Mouse (Mus musculus) hindbrain, embryonic 15.5 days (tissue): ENCODE measurements around the gene Tcf20. TPM values are rescaled to one million over a fixed set of nuclear protein-coding genes. Genes with fewer than 3 reads are reported as not detected.
A peak's percentile ranks its signal among the peaks of the same experiment; 100 is the strongest.

Source experiments
- ATAC-seq: fragments of 200-750 bp; cut with Nextera tagmentation; 2 replicates; pipeline ENCODE4 v1.8.0; 2017; ENCODE audit warnings: low read depth, moderate number of reproducible peaks, moderate TSS enrichment; ENCODE audit not compliant: low FRiP score
- H3K27ac ChIP-seq: fragments of 300-500 bp; sonication (generic); replicated peaks from 2 replicates; pipeline ENCODE4 v1.5.1; 2015; ENCODE audit warnings: mild to moderate bottlenecking, inconsistent platforms
- H3K27me3 ChIP-seq: fragments of 300-500 bp; sonication (generic); 2 replicates; pipeline ENCODE4 v1.6.1; 2015; ENCODE audit warnings: control low read depth, inconsistent platforms
- H3K36me3 ChIP-seq: fragments of 300-500 bp; sonication (generic); 2 replicates; pipeline ENCODE4 v1.6.1; 2015; ENCODE audit warnings: control low read depth, inconsistent platforms
- H3K4me1 ChIP-seq: fragments of 300-500 bp; sonication (generic); replicated peaks from 2 replicates; pipeline ENCODE4 v1.6.1; 2015; ENCODE audit warnings: control low read depth, inconsistent platforms
- H3K4me2 ChIP-seq: fragments of 300-500 bp; sonication (generic); 2 replicates; pipeline ENCODE4 v1.6.1; 2015; ENCODE audit warnings: moderate library complexity, mild to moderate bottlenecking, inconsistent platforms
- H3K4me3 ChIP-seq: fragments of 300-500 bp; sonication (generic); 2 replicates; pipeline ENCODE4 v1.5.1; 2015; ENCODE audit warnings: mild to moderate bottlenecking, inconsistent platforms
- H3K9ac ChIP-seq: fragments of 300-500 bp; sonication (generic); 2 replicates; pipeline ENCODE4 v1.6.1; 2015; ENCODE audit warnings: inconsistent platforms
- H3K9me3 ChIP-seq: fragments of 300-500 bp; sonication (generic); 2 replicates; pipeline ENCODE4 v1.6.1; 2016; ENCODE audit warnings: control low read depth, inconsistent platforms
- WGBS: fragments of 180-500 bp; shearing (Covaris S2); methylation state at CpG from one replicate; pipeline ENCODE4 v1.1.7; 2015; 5-methylcytosine and 5-hydroxymethylcytosine counted together
- polyA plus RNA-seq: library from polyadenylated mRNA; unstranded; fragments of >200 nt; fragmentation: Nextera tagmentation; extraction: Ambion mirVana; gene quantifications from 2 replicates; pipeline ENCODE4 v1.2.1, GENCODE M21; 2015

Gene Tcf20
- polyA plus RNA-seq, 1 experiment from 2014 or later = 10.4 TPM

- ATAC-seq = no peak
- peaks cover 69% of the 10 kb centered on the region for H3K4me1 ChIP-seq
- H3K4me2 ChIP-seq = peak overlapping the region; percentile 54
- 0 out of 2 replicates have a peak overlapping the region, but pooled peaks have one; percentile 9 for H3K9ac ChIP-seq
- H3K27me3 ChIP-seq = peaks cover 13% of the 10 kb centered on the region
- H3K27ac ChIP-seq = peak overlapping the region; percentile 82
- WGBS = 48% methylated on average over 3 of the region's 3 CpGs
- no peaks in the 10 kb centered on the region for H3K9me3 ChIP-seq
- H3K36me3 ChIP-seq = no peaks in the 10 kb centered on the region
- H3K4me3 ChIP-seq = no peak overlapping the region
These were observed 69.7 kb downstream of the Tcf20 start for GRCm38 (mm10) chr15:82917965-82918364.

- H3K27me3 ChIP-seq = peaks cover 20% of the 10 kb centered on the region
- H3K4me2 ChIP-seq = peak overlapping the region; percentile 54
- peak overlapping the region; percentile 9; the same call in 1 of the 2 replicates for H3K9ac ChIP-seq
- H3K36me3 ChIP-seq = no peaks in the 10 kb centered on the region
- no peaks in the 10 kb centered on the region for H3K9me3 ChIP-seq
- peak overlapping the region; percentile 82 for H3K27ac ChIP-seq
- H3K4me3 ChIP-seq = peak overlapping the region; percentile 24
- peaks cover 68% of the 10 kb centered on the region for H3K4me1 ChIP-seq
- ATAC-seq = peak; percentile 27
- 12% methylated on average over 28 of the region's 28 CpGs for WGBS
These were observed 70.3 kb downstream of the Tcf20 start for GRCm38 (mm10) chr15:82917207-82917844.

- no peak overlapping the region for H3K9ac ChIP-seq
- no peaks in the 10 kb centered on the region for H3K36me3 ChIP-seq
- peaks cover 20% of the 10 kb centered on the region for H3K27me3 ChIP-seq
- H3K4me1 ChIP-seq = peaks cover 67% of the 10 kb centered on the region
- no peak overlapping the region for H3K27ac ChIP-seq
- no peak overlapping the region for H3K4me2 ChIP-seq
- H3K4me3 ChIP-seq = no peak overlapping the region
- 70% methylated on average over 3 of the region's 3 CpGs for WGBS
- no peaks in the 10 kb centered on the region for H3K9me3 ChIP-seq
- no peak for ATAC-seq
These were observed 73.2 kb downstream of the Tcf20 start for GRCm38 (mm10) chr15:82914455-82914854.

GRCm38 (mm10) chr15:82911965-82912337, 75.7 kb downstream of the Tcf20 start:
- H3K9ac ChIP-seq = peak overlapping the region; percentile 49
- H3K4me2 ChIP-seq = peak overlapping the region; percentile 74
- H3K9me3 ChIP-seq = no peaks in the 10 kb centered on the region
- no peaks in the 10 kb centered on the region for H3K36me3 ChIP-seq
- H3K27ac ChIP-seq = peak overlapping the region; percentile 32; the same call in 1 of the 2 replicates
- ATAC-seq = no peak
- peaks cover 50% of the 10 kb centered on the region for H3K4me1 ChIP-seq
- peak overlapping the region; percentile 35 for H3K4me3 ChIP-seq
- 3% methylated on average over 13 of the region's 13 CpGs for WGBS
- peaks cover 20% of the 10 kb centered on the region for H3K27me3 ChIP-seq

- no peaks in the 10 kb centered on the region for H3K9me3 ChIP-seq
- WGBS = 3% methylated on average over 43 of the region's 44 CpGs
- H3K4me2 ChIP-seq = peak overlapping the region; percentile 74
- peak overlapping the region; percentile 49 for H3K9ac ChIP-seq
- H3K36me3 ChIP-seq = no peaks in the 10 kb centered on the region
- peaks cover 20% of the 10 kb centered on the region for H3K27me3 ChIP-seq
- ATAC-seq = peak; percentile 25; the same call in 1 of the 2 replicates
- H3K4me3 ChIP-seq = peak overlapping the region; percentile 35
- H3K4me1 ChIP-seq = peaks cover 48% of the 10 kb centered on the region
- H3K27ac ChIP-seq = peak overlapping the region; percentile 32
These were observed 76.4 kb downstream of the Tcf20 start for GRCm38 (mm10) chr15:82911001-82911964.

GRCm38 (mm10) chr15:82910596-82910995, 77.1 kb downstream of the Tcf20 start:
- no peak for ATAC-seq
- Histone ChIP-seq H3K27ac (peak overlapping the region; percentile 32; the same call in 1 of the 2 replicates), H3K36me3 (no peaks in the 10 kb centered on the region), H3K27me3 (peaks cover 20% of the 10 kb centered on the region), H3K4me2 (peak overlapping the region; percentile 74), H3K4me3 (no peak overlapping the region), H3K9ac (no peak overlapping the region), H3K9me3 (no peaks in the 10 kb centered on the region), H3K4me1 (peaks cover 41% of the 10 kb centered on the region)
- WGBS = 65% methylated on average over 2 of the region's 2 CpGs

GRCm38 (mm10) chr15:82909791-82910190, 77.9 kb downstream of the Tcf20 start:
- H3K4me1 ChIP-seq = peaks cover 47% of the 10 kb centered on the region
- H3K27ac ChIP-seq = no peak overlapping the region
- WGBS = 94% methylated on average over 4 of the region's 4 CpGs
- H3K27me3 ChIP-seq = peaks cover 20% of the 10 kb centered on the region
- no peak for ATAC-seq
- no peak overlapping the region for H3K9ac ChIP-seq
- H3K36me3 ChIP-seq = no peaks in the 10 kb centered on the region
- H3K4me3 ChIP-seq = no peak overlapping the region
- H3K9me3 ChIP-seq = no peaks in the 10 kb centered on the region
- no peak overlapping the region for H3K4me2 ChIP-seq

- no peak for ATAC-seq
- H3K9ac ChIP-seq = no peak overlapping the region
- WGBS = 32% methylated on average over 2 of the region's 2 CpGs
- H3K36me3 ChIP-seq = no peaks in the 10 kb centered on the region
- H3K27ac ChIP-seq = no peak overlapping the region
- H3K4me3 ChIP-seq = no peak overlapping the region
- no peak overlapping the region for H3K4me2 ChIP-seq
- no peaks in the 10 kb centered on the region for H3K9me3 ChIP-seq
- peaks cover 55% of the 10 kb centered on the region for H3K4me1 ChIP-seq
- H3K27me3 ChIP-seq = peaks cover 12% of the 10 kb centered on the region
These were observed 79.2 kb downstream of the Tcf20 start for GRCm38 (mm10) chr15:82908521-82908920.

- Histone ChIP-seq H3K4me1 (peaks cover 56% of the 10 kb centered on the region), H3K27ac (no peak overlapping the region), H3K9ac (no peak overlapping the region), H3K36me3 (no peaks in the 10 kb centered on the region), H3K4me2 (no peak overlapping the region), H3K9me3 (no peaks in the 10 kb centered on the region), H3K27me3 (no peaks in the 10 kb centered on the region; the same call in 1 of the 2 replicates), H3K4me3 (no peak overlapping the region)
- 79% methylated on average over 5 of the region's 5 CpGs for WGBS
- no peak for ATAC-seq
These were observed 80.4 kb downstream of the Tcf20 start for GRCm38 (mm10) chr15:82907306-82907705.

- WGBS = 59% methylated on average over 7 of the region's 7 CpGs
- no peak overlapping the region for H3K27ac ChIP-seq
- H3K27me3 ChIP-seq = no peaks in the 10 kb centered on the region; the same call in 1 of the 2 replicates
- no peaks in the 10 kb centered on the region for H3K36me3 ChIP-seq
- ATAC-seq = no peak
- no peak overlapping the region for H3K4me3 ChIP-seq
- peaks cover 55% of the 10 kb centered on the region for H3K4me1 ChIP-seq
- H3K9me3 ChIP-seq = no peaks in the 10 kb centered on the region
- no peak overlapping the region for H3K9ac ChIP-seq
- H3K4me2 ChIP-seq = no peak overlapping the region
These were observed 81.1 kb downstream of the Tcf20 start for GRCm38 (mm10) chr15:82906574-82907061.

GRCm38 (mm10) chr15:82905431-82906395, 82.0 kb downstream of the Tcf20 start:
- H3K9ac ChIP-seq = no peak overlapping the region
- no peaks in the 10 kb centered on the region; the same call in 1 of the 2 replicates for H3K27me3 ChIP-seq
- ATAC-seq = no peak
- WGBS = 67% methylated on average over 8 of the region's 8 CpGs
- H3K36me3 ChIP-seq = no peaks in the 10 kb centered on the region
- H3K27ac ChIP-seq = no peak overlapping the region
- no peak overlapping the region for H3K4me3 ChIP-seq
- no peaks in the 10 kb centered on the region for H3K9me3 ChIP-seq
- peaks cover 55% of the 10 kb centered on the region for H3K4me1 ChIP-seq
- H3K4me2 ChIP-seq = no peak overlapping the region
